Mouse (Mus musculus) midbrain, postnatal 0 days (tissue): ENCODE data around the gene Gm44790. TPM values are rescaled to one million over a fixed set of nuclear protein-coding genes. Genes with fewer than 3 reads are reported as not detected.

Experiments
- ATAC-seq: fragments of 200-750 bp; cut with Nextera tagmentation; 2 replicates; pipeline ENCODE4 v1.8.0; 2017; ENCODE audit warnings: moderate number of reproducible peaks, mild to moderate bottlenecking, moderate TSS enrichment, moderate library complexity; ENCODE audit not compliant: low FRiP score
- DNase-seq: peaks from one replicate; pipeline ENCODE4 v3.0.0-alpha.2; 2015; ENCODE audit warnings: low spot score
- H3K27ac ChIP-seq: fragments of 300-500 bp; sonication (generic); 2 replicates; pipeline ENCODE4 v1.5.1; 2014; ENCODE audit warnings: low read depth, mild to moderate bottlenecking, low read length, mixed read lengths
- H3K27me3 ChIP-seq: fragments of 300-500 bp; sonication (generic); 2 replicates; pipeline ENCODE4 v1.6.1; 2014; ENCODE audit warnings: low read length, control low read depth, mixed read lengths; ENCODE audit not compliant: insufficient read depth
- H3K36me3 ChIP-seq: fragments of 300-500 bp; sonication (generic); 2 replicates; pipeline ENCODE4 v1.6.1; 2014; ENCODE audit warnings: low read length, control low read depth, mixed read lengths; ENCODE audit not compliant: insufficient read depth
- H3K4me1 ChIP-seq: fragments of 300-500 bp; sonication (generic); 2 replicates; pipeline ENCODE4 v1.6.1; 2014; ENCODE audit warnings: mild to moderate bottlenecking, control low read depth, antibody characterized with exemption, low read length, mixed read lengths; ENCODE audit not compliant: insufficient read depth
- H3K4me2 ChIP-seq: fragments of 300-500 bp; sonication (generic); 2 replicates; pipeline ENCODE4 v1.6.1; 2014; ENCODE audit warnings: low read depth, mild to moderate bottlenecking, low read length, mixed read lengths; ENCODE audit not compliant: poor library complexity, severe bottlenecking
- H3K4me3 ChIP-seq: fragments of 300-500 bp; sonication (generic); 2 replicates; pipeline ENCODE4 v1.5.1; 2014; ENCODE audit warnings: low read depth, mild to moderate bottlenecking, low read length, moderate library complexity
- H3K9ac ChIP-seq: fragments of 300-500 bp; sonication (generic); replicated peaks from 2 replicates; pipeline ENCODE4 v1.6.1; 2014; ENCODE audit warnings: mild to moderate bottlenecking, low read length, moderate library complexity, mixed read lengths; ENCODE audit not compliant: poor library complexity, severe bottlenecking
- H3K9me3 ChIP-seq: fragments of 300-500 bp; sonication (generic); 2 replicates; pipeline ENCODE4 v1.6.1; 2016; ENCODE audit warnings: low read length, control low read depth
- CTCF ChIP-seq: IDR thresholded peaks from 2 replicates; pipeline ENCODE4 v1.5.1; 2016; ENCODE audit warnings: antibody characterized with exemption, mild to moderate bottlenecking
- WGBS: fragments of 180-500 bp; shearing (Covaris S2); extraction: QIAGEN DNeasy Blood & Tissue Kit; methylation state at CpG from one replicate; pipeline ENCODE4 v1.1.7; 2014; 5-methylcytosine and 5-hydroxymethylcytosine counted together
- polyA plus RNA-seq: library from polyadenylated mRNA; unstranded; fragments of >200 nt; fragmentation: Nextera tagmentation; extraction: Ambion mirVana; gene quantifications from 2 replicates; pipeline ENCODE4 v1.2.1, GENCODE M21; 2015
- total RNA-seq: library from RNA; depleted of rRNA; stranded (reverse); fragments of >200 nt; gene quantifications from 2 replicates; pipeline ENCODE4 v1.2.3, GENCODE M21; 2014

Gm44790 gene
- total and polyA plus RNA-seq, 2 experiments from 2014 or later, result 1.8 to 6.0 TPM

DNA sequence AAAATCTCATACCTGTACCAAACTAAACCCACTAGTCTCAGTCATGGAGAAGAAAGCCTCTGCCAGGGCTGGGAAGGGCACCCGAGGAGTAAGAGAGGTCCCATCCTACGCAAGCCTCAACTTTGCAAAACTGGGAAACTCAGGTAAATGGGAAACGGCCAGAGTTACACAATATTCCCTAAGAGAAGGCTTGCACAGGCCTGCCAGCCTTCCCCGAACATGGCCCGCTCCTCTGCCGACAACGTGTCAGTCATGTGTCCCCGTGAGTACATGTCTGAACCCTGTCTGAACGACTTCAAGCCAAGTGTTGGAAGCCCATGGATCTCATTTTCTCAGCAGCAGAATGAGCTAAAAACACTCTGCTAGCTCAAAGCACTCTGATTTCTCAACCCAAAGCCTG, 31.4 kb upstream of the Gm44790 start:
- ATAC-seq (no peak), DNase-seq (no peak)
- no peak for TF ChIP-seq CTCF
- H3K4me1 ChIP-seq, result peaks cover 8% of the 10 kb centered on the region; the same call in 1 of the 2 replicates
- H3K4me3 ChIP-seq, result peak overlapping the region; percentile 95
- WGBS, result 90% methylated on average over 9 of the region's 9 CpGs
- no peaks in the 10 kb centered on the region for H3K27me3 ChIP-seq
- no peaks in the 10 kb centered on the region for H3K9me3 ChIP-seq
- H3K36me3 ChIP-seq, result peaks cover 19% of the 10 kb centered on the region
- H3K27ac ChIP-seq, result no peak overlapping the region
- H3K9ac ChIP-seq, result no peak overlapping the region
- peak overlapping the region; percentile 72 for H3K4me2 ChIP-seq

- TF ChIP-seq CTCF, result no peak
- no peaks in the 10 kb centered on the region for H3K27me3 ChIP-seq
- WGBS, result 13% methylated on average over 10 of the region's 10 CpGs
- H3K4me2 ChIP-seq, result peak overlapping the region; percentile 72
- peaks cover 10% of the 10 kb centered on the region for H3K36me3 ChIP-seq
- H3K4me3 ChIP-seq, result peak overlapping the region; percentile 95
- H3K27ac ChIP-seq, result peak overlapping the region; percentile 96
- peaks cover 8% of the 10 kb centered on the region; the same call in 1 of the 2 replicates for H3K4me1 ChIP-seq
- H3K9me3 ChIP-seq, result no peaks in the 10 kb centered on the region
- ATAC-seq, result no peak
- no peak for DNase-seq
- peak overlapping the region; percentile 98 for H3K9ac ChIP-seq
These were observed 30.5 kb upstream of the Gm44790 start for GRCm38 (mm10) chr6:86395969-86396368.

GRCm38 (mm10) chr6:86396581-86397256, 29.7 kb upstream of the Gm44790 start, which contains the start of gene Pcyox1:
TSS of gene Pcyox1 (minus strand) at chr6:86397154.
- Histone ChIP-seq H3K36me3 (peaks cover 3% of the 10 kb centered on the region), H3K9ac (peak within 1 kb of the TSS; percentile 98), H3K4me1 (peaks cover 8% of the 10 kb centered on the region; the same call in 1 of the 2 replicates), H3K4me3 (peak within 1 kb of the TSS; percentile 95), H3K27ac (peak within 1 kb of the TSS; percentile 96), H3K4me2 (peak within 1 kb of the TSS; percentile 72), H3K27me3 (no peaks in the 10 kb centered on the region), H3K9me3 (no peaks in the 10 kb centered on the region)
- ATAC-seq (peak; percentile 92), DNase-seq (peak; percentile 89)
- no peak for TF ChIP-seq CTCF
- WGBS, result under 1% methylated on average over 51 of the region's 51 CpGs

GRCm38 (mm10) chr6:86397257-86397980, 29.0 kb upstream of the Gm44790 start:
- Histone ChIP-seq H3K4me1 (peaks cover 8% of the 10 kb centered on the region; the same call in 1 of the 2 replicates), H3K27ac (peak overlapping the region; percentile 96), H3K36me3 (no peaks in the 10 kb centered on the region), H3K27me3 (no peaks in the 10 kb centered on the region), H3K9me3 (no peaks in the 10 kb centered on the region), H3K4me3 (peak overlapping the region; percentile 95), H3K4me2 (peak overlapping the region; percentile 72), H3K9ac (peak overlapping the region; percentile 98)
- TF ChIP-seq CTCF, result peak; percentile 37; the same call in 1 of the 2 replicates
- 6% methylated on average over 14 of the region's 14 CpGs for WGBS
- DNase-seq, result no peak
- peak; percentile 67 for ATAC-seq

GRCm38 (mm10) chr6:86398986-86399385, 27.5 kb upstream of the Gm44790 start:
- no peak overlapping the region for H3K4me2 ChIP-seq

GRCm38 (mm10) chr6:86399995-86400394, 26.5 kb upstream of the Gm44790 start:
- H3K36me3 ChIP-seq, result no peaks in the 10 kb centered on the region
- no peak for TF ChIP-seq CTCF
- 89% methylated on average over 2 of the region's 2 CpGs for WGBS

More at GRCm38 (mm10) chr6:86398986-86399385, 27.5 kb upstream of the Gm44790 start:
- H3K9me3 ChIP-seq, result no peaks in the 10 kb centered on the region
- no peak overlapping the region for H3K4me3 ChIP-seq
- no peak overlapping the region for H3K27ac ChIP-seq
- H3K4me1 ChIP-seq, result peaks cover 8% of the 10 kb centered on the region; the same call in 1 of the 2 replicates
- TF ChIP-seq CTCF, result no peak
- no peak for DNase-seq
- no peak overlapping the region for H3K9ac ChIP-seq
- ATAC-seq, result no peak
- 77% methylated on average over 2 of the region's 2 CpGs for WGBS
- H3K27me3 ChIP-seq, result no peaks in the 10 kb centered on the region
- H3K36me3 ChIP-seq, result no peaks in the 10 kb centered on the region

More at GRCm38 (mm10) chr6:86399995-86400394, 26.5 kb upstream of the Gm44790 start:
- Histone ChIP-seq H3K27me3 (no peaks in the 10 kb centered on the region), H3K9ac (no peak overlapping the region), H3K4me3 (no peak overlapping the region), H3K4me1 (peaks cover 6% of the 10 kb centered on the region; the same call in 1 of the 2 replicates), H3K4me2 (no peak overlapping the region), H3K27ac (no peak overlapping the region), H3K9me3 (no peaks in the 10 kb centered on the region)
- no peak for ATAC-seq
- DNase-seq, result no peak
